Mouse (Mus musculus) spleen, postnatal 10 days (tissue): ENCODE data around the gene Kif26b.

Source experiments
- DNase-seq, 2 experiments: peaks; one replicate each; pipeline ENCODE4 v3.0.0; 2021 to 2022; ENCODE audit warnings: low spot score in 2 of 2

The Kif26b gene

DNA sequence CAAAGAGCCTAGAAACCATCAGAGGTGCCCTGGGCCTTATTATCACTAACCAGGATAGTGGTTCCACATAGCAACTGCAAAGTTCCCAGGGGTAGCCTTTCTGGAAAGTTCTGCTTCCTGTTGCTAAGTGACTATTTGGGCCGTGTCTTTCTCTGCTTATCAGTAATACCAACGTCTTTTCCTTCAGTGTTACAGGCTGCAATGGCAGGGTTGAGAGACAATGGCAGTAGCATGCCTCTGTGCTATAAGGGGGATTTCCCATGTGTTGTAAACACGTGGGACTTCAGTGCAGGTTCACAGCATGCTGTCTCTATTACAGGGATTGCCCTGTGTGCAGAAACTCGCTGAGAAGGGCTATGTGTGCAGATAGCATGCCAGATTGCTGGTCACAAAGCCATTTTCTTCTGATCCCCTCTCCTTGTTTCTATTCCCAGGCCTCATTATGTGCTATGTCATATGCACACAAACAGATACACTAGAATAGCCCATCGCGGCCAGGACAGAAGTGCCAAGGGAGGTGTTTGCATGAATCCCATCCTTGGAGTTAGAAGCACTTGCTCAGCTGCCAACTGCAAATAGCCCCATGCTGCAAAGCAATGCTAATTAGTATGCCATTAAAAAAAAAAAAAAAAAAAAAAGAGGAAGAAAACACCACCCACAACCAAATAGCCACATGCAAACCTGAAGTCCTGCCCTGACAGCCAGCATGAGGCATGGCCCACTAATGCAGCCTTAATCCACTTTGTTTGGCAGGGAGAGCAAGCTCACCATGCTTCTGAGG, 384.2 kb downstream of the Kif26b start:
- DNase-seq = no peak

DNA sequence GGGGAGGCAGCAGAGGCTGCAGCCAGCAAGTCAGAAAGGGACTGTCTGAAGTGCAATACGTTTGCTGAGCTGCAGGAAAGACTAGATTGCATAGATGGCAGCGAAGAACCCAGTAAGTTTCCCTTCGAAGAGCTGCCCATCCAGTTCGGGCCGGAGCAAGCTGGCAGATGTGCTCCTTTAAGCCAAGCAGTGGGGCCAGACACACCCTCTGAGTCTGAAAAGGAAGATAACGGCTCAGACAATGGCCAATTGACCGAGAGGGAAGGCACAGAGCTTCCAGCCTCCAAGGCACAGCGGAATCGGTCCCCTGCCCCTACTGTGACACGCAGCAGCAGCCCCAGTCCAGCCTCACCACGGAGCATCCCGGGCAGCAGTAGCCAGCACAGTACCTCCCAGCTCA, 386.1 kb downstream of the Kif26b start:
- no peak for DNase-seq

DNA sequence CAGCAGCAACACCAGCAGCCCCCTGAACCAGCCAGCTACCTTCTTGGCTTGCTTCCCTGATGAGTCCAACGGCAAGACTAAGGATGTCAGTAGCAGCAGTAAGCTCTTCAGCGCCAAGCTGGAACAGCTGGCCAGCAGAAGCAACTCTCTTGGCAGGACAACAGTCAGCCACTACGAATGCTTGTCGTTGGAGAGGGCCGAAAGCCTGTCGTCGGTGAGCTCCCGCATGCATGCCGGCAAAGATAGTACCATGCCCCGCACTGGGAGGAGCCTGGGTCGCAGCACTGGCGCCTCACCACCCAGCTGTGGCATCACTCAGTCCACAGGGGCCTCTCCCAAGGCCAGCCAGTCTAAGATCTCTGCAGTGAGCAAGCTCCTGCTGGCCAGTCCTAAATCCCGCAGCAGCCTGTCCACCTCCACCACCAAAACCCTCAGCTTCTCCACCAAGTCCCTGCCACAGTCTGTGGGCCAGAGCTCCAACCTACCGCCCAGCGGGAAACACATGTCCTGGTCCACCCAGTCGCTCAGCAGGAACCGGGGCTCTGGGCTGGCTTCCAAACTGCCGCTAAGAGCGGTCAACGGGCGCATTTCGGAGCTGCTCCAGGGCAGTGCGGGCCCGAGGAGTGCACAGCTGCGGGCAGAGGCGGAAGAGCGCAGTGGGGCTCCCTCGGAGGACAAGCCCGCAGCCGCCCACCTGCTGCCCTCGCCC, 388.4 kb downstream of the Kif26b start:
- no peak for DNase-seq

DNA sequence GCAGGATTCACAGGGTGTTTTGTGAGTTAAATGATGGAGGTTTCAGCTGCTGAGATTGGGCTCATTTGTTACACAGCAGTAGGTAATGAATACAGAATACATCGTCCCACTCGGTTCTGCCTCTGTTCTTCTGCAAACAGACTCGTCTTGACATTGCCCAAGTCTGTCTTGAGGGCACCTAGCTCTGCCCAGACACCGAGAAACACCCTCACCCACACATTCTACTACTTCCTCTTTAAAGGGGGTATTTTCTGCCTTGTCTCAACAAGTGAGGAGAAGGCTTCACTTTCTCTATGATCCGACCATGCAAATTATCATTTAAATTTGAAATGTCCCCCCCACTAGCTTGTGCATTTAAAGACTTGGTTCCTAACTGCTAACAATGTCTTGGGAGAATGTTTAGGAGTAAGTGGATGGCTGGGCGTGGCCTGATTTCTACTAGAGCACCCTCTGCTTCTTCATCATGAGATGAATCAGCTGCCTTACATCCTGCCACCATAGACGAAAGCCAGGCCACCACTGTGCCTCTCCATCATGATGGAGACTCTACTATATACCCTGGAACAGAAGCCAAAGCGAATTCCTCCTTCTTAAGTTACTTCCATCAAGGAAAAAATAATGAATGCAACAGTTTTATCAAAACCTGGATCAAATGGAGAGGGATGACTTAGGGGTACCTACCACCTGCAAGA, 395.7 kb downstream of the Kif26b start:
- no peak for DNase-seq

DNA sequence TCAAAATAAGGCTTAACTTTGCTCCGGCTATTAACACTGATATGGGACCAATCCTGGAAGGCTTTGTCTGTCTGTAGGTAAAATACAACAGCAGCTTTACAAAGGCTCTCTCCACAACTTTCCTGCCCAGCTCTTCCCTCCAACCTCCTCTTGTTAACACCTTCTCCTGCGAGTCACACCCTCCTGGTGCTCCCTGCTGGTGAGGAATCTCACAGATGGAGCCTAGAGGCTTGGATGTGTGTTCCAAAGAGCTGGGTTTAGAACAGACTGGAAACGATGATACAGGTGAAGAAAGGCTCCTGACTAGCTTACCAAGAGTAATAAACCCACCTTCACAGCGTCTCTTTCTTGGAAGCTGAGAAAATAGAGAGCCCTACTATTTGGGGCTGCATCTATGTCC, 400.6 kb downstream of the Kif26b start:
- no peak for DNase-seq

DNA sequence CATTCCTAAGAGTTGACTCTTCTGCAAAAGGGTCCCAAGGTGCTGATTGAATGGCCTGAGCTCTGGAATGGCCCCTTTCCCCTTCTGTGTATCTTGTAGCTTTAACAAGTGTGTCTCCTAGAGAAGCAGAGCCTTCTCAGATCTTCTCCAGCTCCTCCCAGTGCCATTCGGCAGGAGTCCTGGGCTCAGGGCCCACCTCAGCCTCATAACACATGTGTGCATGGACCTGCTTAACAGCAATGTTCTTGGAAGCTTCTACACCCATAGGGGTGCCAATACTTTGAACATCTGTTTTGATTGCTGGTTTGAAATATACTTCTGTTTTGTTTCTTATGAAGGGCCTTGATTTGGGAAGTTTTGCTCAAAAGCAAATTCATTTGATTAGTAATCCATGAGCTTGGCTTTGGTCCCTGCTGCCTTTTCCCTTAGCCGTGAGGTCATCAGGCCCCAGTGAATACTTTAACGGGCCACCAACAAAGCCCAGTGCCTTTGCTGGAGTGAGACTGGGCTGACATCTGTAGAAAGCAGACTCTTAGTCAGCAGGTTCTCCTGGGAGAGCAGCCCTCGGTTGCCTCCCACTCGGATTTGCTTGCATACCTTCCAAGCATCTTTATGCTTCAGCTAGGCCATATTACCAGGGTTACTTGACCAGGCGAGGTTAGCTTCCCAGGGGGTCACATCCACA, 405.2 kb downstream of the Kif26b start:
- no peak for DNase-seq

DNA sequence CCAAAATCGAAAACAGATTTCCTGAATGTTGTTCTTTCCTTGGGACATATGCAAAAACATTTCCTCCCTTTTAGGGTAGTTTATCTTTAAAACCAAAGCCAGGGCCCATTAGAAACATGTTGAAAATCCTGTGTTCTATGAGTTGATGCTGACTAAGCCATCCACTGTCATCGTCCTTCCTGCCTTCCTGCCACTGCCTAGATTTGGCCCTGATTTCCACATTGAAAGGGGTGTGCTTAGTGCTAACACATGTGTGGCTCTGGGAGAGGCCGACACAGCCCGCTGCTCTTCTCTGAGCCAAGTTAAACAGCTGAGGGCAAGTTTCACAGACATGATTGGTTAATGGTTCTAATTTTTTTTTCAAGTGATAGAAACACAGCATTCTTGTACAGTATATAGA, 407.5 kb downstream of the Kif26b start:
- DNase-seq = no peak

DNA sequence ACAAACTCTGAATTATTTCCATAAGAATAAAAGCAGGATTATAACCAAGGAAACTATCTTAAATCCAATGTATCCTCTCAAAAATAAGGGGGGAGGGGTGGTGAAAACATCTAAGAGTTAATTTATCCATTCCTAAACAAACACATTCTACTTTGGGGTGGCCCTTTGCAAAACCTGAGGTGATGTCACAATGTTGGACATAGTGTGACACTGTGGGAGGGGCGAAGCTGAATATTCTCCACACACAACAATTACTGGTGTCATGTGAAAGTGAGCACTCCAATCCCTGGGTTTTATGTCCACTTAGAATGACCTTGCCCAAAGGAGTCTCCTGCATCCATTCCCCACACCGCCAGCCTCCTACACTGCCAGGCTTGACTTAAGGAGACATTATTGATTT, 408.1 kb downstream of the Kif26b start:
- no peak for DNase-seq

DNA sequence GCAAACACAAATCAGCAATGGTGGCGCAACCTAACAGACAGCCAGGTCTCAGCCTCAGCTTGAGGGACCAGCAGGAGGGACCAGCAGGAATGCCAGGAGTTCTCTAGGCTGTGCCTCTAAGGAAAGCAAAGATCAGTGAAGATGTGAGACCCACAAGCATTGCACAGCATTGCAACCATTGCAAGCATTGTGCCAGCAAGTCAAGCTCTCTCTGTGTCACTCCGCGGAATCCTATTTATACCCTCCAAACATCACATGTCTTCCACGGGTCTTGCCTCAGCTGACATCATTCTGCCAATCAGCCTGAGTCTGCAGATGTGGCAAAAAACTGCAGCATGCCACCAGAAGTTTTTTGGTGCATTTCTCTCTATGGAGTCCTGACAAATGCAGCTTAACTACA, 411.4 kb downstream of the Kif26b start:
- no peak for DNase-seq

DNA sequence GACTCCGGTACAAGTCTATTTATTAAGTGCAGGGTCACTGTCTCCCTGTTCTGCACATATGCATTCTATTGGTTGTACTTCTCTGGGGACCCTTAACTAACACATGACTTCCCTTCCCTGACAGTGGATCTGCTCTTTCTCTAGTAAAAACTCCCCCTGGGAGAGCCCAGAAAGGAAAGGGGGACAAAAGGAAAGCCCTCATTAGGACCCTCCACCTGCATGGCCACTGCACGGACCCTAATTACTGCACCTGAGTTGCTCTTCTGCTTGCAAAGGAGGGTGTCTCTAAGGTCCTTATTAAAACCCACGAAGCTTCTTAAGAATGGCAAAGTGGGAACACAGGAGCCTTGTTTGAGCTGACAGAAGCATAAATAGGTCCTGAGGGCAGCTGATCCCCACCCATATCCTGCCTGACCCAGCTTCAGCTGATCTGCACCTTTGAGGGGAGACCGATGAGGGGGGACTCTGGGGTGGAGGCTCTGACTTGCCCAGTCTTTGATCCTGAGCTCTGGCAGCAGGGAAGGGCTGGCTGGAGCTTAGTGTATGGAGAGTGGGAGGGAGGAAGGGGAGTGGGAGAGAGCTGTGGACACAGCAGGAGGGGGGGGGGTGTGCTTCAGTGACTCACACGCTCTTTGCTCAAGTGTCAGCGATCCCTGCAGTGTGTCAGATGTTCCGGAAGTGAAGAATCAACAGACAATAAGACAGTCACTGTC, 413.5 kb downstream of the Kif26b start:
- no peak for DNase-seq

DNA sequence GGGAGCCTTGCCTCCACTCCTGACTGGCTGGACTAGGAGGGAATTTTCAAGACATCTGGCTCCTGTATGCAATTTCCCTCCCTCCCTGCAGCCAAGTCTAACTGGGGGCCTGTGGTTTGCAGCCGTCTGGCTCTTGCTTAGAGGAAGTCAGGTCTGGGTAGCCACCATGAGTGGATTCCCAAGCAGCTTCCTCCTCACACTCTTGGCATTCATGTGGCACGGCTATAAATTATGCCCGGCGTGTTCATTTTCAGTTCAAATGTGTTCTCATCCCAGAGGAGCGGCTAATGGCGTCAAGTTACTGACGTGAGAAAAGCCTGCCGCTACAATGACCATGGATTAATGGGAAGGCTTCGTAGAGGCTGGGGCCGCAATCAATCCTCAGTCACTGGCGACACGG, 424.0 kb downstream of the Kif26b start:
- no peak for DNase-seq

DNA sequence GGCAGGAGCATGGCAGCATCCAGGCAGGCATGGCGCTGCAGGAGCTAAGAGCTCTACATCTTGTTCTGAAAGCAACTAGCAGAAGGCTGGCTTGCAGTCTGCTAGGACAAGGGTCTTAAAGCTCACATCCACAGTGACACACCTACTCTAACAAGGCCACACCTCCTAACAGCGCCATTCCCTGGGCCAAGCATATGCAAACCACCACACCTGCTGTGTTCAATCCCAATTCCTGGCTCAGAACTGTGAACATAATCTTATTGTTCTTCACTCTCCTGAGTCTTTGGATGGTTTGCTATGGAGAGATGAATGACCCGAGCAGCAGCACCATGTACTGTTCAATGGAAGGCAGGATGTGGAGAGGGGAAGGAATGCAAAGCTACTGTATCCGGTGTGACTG, 429.7 kb downstream of the Kif26b start:
- DNase-seq = no peak

DNA sequence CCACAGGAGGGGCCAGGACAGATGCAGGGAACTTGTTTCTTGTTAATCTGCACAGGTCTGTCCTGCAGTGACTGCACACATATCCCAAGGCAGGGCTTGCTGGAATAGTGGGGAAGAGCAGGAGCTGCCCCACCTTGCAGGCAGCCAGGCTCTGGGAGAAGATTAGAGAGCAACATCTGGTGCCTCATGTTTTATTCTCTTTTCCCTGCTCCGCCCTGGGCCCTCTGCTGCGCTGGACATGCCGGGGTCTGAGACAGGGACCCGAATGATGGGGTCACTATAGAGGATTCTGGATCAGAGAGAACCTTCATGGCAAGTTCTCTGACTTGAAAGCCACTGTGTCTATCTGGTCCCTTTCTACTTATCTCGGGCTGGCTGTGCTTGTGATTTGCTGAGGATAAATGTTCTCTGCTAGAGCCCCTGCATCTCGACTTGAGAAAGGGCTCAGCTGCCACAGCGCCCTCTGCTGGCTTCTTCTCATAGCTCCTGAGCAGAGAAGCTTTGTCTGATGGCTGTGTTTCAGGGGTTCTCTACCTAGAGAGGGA, 431.2 kb downstream of the Kif26b start:
- peak; percentile 24 to 72 for DNase-seq

DNA sequence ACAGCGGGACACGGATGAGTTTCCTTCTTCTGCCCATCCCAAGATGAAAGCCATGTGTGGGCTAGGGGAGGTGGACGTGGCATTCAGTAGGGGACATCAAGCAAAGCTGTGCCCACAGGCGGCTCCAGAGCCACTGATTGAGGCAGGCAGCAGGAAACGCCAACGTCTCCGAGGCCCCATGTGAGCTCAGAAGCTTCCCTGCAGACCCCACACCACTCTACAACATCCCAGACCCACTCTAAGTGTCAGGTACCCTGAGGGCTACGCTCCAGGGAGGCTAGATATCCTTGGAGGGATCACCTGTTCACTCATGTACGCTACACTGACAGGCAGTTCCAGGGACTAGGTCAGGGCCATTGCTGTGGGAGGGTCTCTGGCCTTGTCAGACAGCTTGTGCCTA, 432.7 kb downstream of the Kif26b start:
- DNase-seq = no peak

DNA sequence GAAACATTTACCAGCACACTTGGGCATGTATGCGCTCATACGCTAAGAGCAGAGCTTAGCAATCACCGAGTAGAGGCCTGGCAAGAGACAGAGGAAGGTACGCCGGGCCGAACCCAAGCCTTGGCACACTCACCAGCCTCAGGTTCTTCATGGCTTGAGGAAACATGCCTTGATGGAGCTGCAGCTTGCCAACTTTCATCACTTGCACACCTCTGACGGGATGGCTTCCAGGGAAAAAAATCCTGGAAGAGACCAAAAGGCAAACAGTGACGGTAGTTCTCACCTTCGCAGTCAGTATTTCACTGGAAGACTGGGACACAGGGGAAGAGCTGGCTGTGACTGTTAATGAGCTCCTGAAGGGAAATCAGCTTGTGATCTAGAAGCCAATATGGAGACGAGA, 443.1 kb downstream of the Kif26b start:
- no peak for DNase-seq

DNA sequence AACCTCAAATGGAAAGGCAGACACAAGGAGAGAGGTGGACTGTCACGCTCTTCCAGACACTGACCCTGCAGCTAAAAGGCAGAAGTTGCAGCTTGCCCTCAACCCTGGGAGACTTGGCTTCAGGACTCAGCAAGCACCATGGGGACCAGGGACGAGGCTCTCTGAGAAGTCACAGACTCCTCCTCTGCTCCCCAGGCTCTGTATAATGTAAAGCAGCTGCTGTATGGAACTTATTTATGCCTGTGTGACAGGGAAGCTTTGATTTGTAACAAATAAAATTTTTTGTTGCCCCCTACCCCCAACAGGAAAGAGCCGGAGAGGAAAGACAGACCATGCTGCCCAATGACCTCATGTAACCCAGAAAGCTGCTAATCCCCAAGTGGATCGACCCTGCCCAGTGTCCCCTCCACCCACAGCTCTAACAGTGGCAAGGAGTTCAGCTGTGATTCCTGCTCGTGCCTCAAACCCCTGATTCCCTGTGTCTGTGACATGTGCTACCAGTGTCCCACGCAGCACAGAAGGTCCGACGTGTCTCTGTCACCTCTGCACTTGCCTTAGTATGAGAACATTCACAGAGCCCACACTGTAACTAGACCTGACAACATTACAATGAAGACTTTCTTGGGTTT, 449.8 kb downstream of the Kif26b start:
- no peak for DNase-seq

DNA sequence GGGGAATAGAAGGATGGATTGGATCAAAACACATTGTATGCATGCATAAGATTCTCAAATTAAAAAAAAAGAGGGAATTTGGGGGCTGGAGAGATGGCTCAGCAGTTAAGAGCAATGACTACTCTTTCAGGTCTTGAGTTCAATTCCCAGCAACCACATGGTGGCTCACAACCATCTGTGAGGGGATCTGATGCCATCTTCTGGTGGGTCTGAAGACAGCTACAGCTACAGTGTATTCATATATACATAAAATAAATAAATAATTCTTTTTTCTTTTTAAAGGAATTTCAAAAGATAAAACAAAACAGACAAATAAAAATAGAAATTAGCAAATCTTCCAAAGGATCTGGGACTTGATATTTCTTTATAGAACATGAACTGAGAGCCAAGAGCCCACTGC, 451.3 kb downstream of the Kif26b start:
- DNase-seq = no peak

DNA sequence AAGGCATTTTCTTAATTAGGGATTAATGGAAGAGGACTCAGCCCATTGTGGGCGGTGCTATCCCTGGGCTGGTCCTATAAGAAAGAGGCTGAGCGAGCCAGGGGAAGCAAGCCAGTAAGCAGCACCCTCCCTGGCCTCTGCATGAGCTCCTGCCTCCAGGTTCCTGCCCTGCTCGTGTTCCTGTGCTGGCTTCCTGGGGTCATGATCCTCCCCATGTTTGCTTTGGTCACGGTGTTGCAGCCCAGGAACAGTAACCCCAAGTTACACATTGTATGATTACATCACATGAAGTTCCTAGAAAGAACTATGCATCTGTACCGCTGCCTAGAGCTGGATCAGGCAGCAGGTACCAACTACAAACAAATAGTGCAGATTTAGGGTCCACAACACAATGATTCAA, 452.7 kb downstream of the Kif26b start:
- DNase-seq = no peak

DNA sequence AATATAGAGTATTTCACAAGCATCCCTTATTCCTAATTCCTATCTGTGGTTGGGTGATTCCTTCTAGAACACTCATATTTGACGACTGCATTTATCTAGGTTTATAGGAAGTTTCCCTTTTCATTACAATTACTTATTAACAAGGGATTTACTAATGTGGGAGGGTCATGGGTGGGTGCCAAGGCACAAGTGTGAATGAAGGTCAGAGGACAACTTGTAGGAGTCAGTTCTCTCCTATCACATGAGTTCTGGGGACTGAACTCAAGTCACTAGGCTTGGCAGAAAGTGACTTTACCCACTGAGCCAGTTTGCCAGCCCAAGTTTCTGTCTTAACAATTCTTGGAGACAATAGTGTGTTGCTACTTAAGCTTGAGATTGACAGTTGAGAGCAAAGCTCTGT, 459.3 kb downstream of the Kif26b start:
- DNase-seq = no peak
